In the genomic region with DNA sequence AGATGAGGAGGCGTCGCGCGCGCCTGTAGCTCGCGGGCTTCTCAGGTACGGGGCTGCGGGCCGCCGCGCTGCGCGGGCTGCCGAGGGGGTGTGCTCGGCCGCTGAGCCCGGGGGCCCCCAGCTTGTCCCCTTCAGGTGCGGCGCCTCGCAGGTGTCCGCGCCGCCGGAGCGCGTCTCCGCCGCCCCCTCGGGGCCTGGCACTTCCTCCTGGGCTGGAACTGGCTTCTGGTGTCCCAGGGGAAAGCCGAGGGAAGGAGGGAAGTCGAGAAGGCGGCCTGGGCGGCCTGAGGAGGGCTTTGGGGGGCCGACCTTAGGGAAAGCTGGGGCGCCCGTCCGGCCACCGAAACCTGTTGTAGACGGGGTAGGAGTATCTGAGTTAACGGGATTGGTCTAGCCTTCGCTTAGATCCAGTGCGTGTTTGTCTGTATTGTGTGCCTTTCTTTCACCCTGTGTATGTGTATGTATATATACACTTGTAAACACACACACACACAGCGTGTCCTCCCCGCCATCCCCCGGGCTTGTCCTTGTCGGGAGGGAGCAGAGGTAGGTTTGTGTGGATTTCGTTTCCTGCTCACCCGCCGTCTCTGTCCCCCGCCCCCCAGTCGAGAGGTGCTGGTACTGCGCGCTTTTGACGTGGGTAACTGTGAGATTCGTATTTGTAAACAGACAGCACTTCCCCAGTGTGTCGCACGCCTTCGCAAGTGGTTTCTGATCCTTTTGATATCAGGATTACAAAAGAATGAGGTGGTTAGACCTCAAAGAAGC, we compare ENCODE assay signal across 8 mouse cellular contexts. TPM values are rescaled to one million over a fixed set of nuclear protein-coding genes. Genes with fewer than 3 reads are reported as not detected.
DNase-seq lines count a peak whose midpoint lies in the region; ATAC-seq and TF ChIP-seq lines count a peak whose summit lies in the region.

No protein-coding gene starts in this region.

- H3K9ac ChIP-seq in ES-Bruce4 (ENCODE audit: low read depth, poor library complexity, severe bottlenecking): peak overlapping the region; percentile 94
- H3K9ac ChIP-seq in forebrain, embryonic 12.5 days: peak overlapping the region; percentile 98
- H3K9ac ChIP-seq in heart, postnatal 0 days (replicated peaks; ENCODE audit: low read depth, low read length): peak overlapping the region; percentile 90
- peak overlapping the region; percentile 88 for H3K9ac ChIP-seq in liver, embryonic 16.5 days (ENCODE audit: low read depth, low read length)
- H3K9ac ChIP-seq in neural tube, embryonic 12.5 days: peak overlapping the region; percentile 92

- no peaks in the 10 kb centered on the region for H3K9me3 ChIP-seq in ES-Bruce4 (replicated peaks; ENCODE audit: control insufficient read depth, insufficient read depth, low read length, poor library complexity, severe bottlenecking)
- no peaks in the 10 kb centered on the region for H3K9me3 ChIP-seq in forebrain, embryonic 12.5 days
- H3K9me3 ChIP-seq in heart, postnatal 0 days (replicated peaks; ENCODE audit: control insufficient read depth, low read length): no peaks in the 10 kb centered on the region
- H3K9me3 ChIP-seq in liver, embryonic 16.5 days (replicated peaks; ENCODE audit: control insufficient read depth, low read length): no peaks in the 10 kb centered on the region
- no peaks in the 10 kb centered on the region for H3K9me3 ChIP-seq in neural tube, embryonic 12.5 days

- TF ChIP-seq CTCF in ES-Bruce4 (IDR thresholded peaks at IDR 0.05; ENCODE audit: low read depth, low read length): no peak
- TF ChIP-seq CTCF in heart, postnatal 0 days (IDR thresholded peaks at IDR 0.05; ENCODE audit: low read depth): no peak

- H3K27ac ChIP-seq in ES-Bruce4 (ENCODE audit: insufficient read depth, low read length): peak overlapping the region; percentile 57; the same call in 1 of the 2 replicates
- H3K27ac ChIP-seq in forebrain, embryonic 12.5 days: peak overlapping the region; percentile 99
- peak overlapping the region; percentile 98 for H3K27ac ChIP-seq in heart, postnatal 0 days (ENCODE audit: low read depth)
- H3K27ac ChIP-seq in liver, embryonic 16.5 days (ENCODE audit: low read length): peak overlapping the region; percentile 94
- H3K27ac ChIP-seq in neural tube, embryonic 12.5 days: peak overlapping the region; percentile 96

- peak overlapping the region; percentile 83 for H3K4me2 ChIP-seq in forebrain, embryonic 12.5 days
- H3K4me2 ChIP-seq in heart, postnatal 0 days (ENCODE audit: low read depth, low read length): peak overlapping the region; percentile 95
- peak overlapping the region; percentile 82 for H3K4me2 ChIP-seq in liver, embryonic 16.5 days (ENCODE audit: low read depth, low read length)
- peak overlapping the region; percentile 79 for H3K4me2 ChIP-seq in neural tube, embryonic 12.5 days (replicated peaks)

- no peak for TF ChIP-seq EP300 in ES-Bruce4 (IDR thresholded peaks at IDR 0.05; ENCODE audit: insufficient read depth, low read depth, low read length)
- no peak for TF ChIP-seq EP300 in heart, postnatal 0 days (IDR thresholded peaks at IDR 0.05; ENCODE audit: low read depth)

- H3K4me1 ChIP-seq in ES-Bruce4 (ENCODE audit: control insufficient read depth, insufficient read depth, low read length): no peaks in the 10 kb centered on the region
- peaks cover 14% of the 10 kb centered on the region for H3K4me1 ChIP-seq in forebrain, embryonic 12.5 days
- H3K4me1 ChIP-seq in heart, postnatal 0 days (ENCODE audit: control insufficient read depth, insufficient read depth): peaks cover 15% of the 10 kb centered on the region; the same call in 1 of the 2 replicates
- H3K4me1 ChIP-seq in liver, embryonic 16.5 days (ENCODE audit: control insufficient read depth, low read depth, low read length): peaks cover 18% of the 10 kb centered on the region
- H3K4me1 ChIP-seq in neural tube, embryonic 12.5 days: peaks cover 10% of the 10 kb centered on the region; the same call in 1 of the 2 replicates

- DNase-seq in c-Kit-positive CD71-positive TER-119-negative erythroid progenitor cells, embryonic 14.5 days (ENCODE audit: low read depth): peak; percentile 48
- DNase-seq in heart, postnatal 0 days (ENCODE audit: low spot score): peak; percentile 43
- DNase-seq in kidney, postnatal 4 days: peak; percentile 68 to 78
- DNase-seq in telencephalon, adult 2 months (ENCODE audit: low read depth, low spot score): peak; percentile 24

- H3K27me3 ChIP-seq in ES-Bruce4 (ENCODE audit: control insufficient read depth, insufficient read depth, low read length, poor library complexity, severe bottlenecking): no peaks in the 10 kb centered on the region
- H3K27me3 ChIP-seq in forebrain, embryonic 12.5 days: no peaks in the 10 kb centered on the region
- H3K27me3 ChIP-seq in heart, postnatal 0 days (ENCODE audit: control insufficient read depth, insufficient read depth, low read length): no peaks in the 10 kb centered on the region
- H3K27me3 ChIP-seq in liver, embryonic 16.5 days (ENCODE audit: control insufficient read depth, insufficient read depth, low read depth, low read length): no peaks in the 10 kb centered on the region
- no peaks in the 10 kb centered on the region for H3K27me3 ChIP-seq in neural tube, embryonic 12.5 days (replicated peaks)

- no peak for TF ChIP-seq POLR2A in ES-Bruce4 (IDR thresholded peaks at IDR 0.05; ENCODE audit: insufficient read depth, low read length)

- no peaks in the 10 kb centered on the region; the same call in 1 of the 2 replicates for H3K36me3 ChIP-seq in ES-Bruce4 (ENCODE audit: control insufficient read depth, insufficient read depth, low read length, poor library complexity, severe bottlenecking)
- peaks cover 6% of the 10 kb centered on the region for H3K36me3 ChIP-seq in forebrain, embryonic 12.5 days (replicated peaks)
- 0 out of 2 replicates have a peak, but pooled peaks cover 4% of the 10 kb centered on the region for H3K36me3 ChIP-seq in heart, postnatal 0 days (replicated peaks; ENCODE audit: control insufficient read depth, insufficient read depth, low read length)
- H3K36me3 ChIP-seq in liver, embryonic 16.5 days (ENCODE audit: control insufficient read depth, insufficient read depth): no peaks in the 10 kb centered on the region; the same call in 1 of the 2 replicates
- peaks cover 4% of the 10 kb centered on the region; the same call in 1 of the 2 replicates for H3K36me3 ChIP-seq in neural tube, embryonic 12.5 days

- under 1% methylated on average over 59 of the region's 59 CpGs for WGBS in forebrain, embryonic 12.5 days
- WGBS in heart, postnatal 0 days: under 1% methylated on average over 54 of the region's 59 CpGs
- under 1% methylated on average over 58 of the region's 59 CpGs for WGBS in liver, embryonic 16.5 days (ENCODE audit: insufficient replicate concordance)
- under 1% methylated on average over 59 of the region's 59 CpGs for WGBS in neural tube, embryonic 12.5 days

- H3K4me3 ChIP-seq in ES-Bruce4 (ENCODE audit: low read depth, low read length): peak overlapping the region; percentile 98
- peak overlapping the region; percentile 99 for H3K4me3 ChIP-seq in forebrain, embryonic 12.5 days (replicated peaks)
- peak overlapping the region; percentile 90 for H3K4me3 ChIP-seq in heart, postnatal 0 days (ENCODE audit: low read depth, low read length)
- peak overlapping the region; percentile 81 for H3K4me3 ChIP-seq in liver, embryonic 16.5 days (ENCODE audit: low read depth, low read length)
- peak overlapping the region; percentile 79 for H3K4me3 ChIP-seq in neural tube, embryonic 12.5 days

- peak; percentile 55 for ATAC-seq in forebrain, embryonic 12.5 days (ENCODE audit: low FRiP score)
- ATAC-seq in heart, postnatal 0 days (ENCODE audit: insufficient read depth, low read depth): peak; percentile 25
- ATAC-seq in liver, embryonic 16.5 days (ENCODE audit: low read depth): peak; percentile 56
- ATAC-seq in neural tube, embryonic 12.5 days (ENCODE audit: low FRiP score, low read depth): peak; percentile 46

RNA-seq across cellular contexts. Expression of a gene that starts 1.1 kb away (rescaled TPM):
- 75.9 and 88.3 TPM in 2 replicates for polyA plus RNA-seq in ES-Bruce4 (2011; ENCODE audit: insufficient read depth, insufficient read length, low read depth, missing spikeins)
- 94.9 and 118 TPM in 2 replicates for polyA plus RNA-seq in forebrain, embryonic 12.5 days (2016; fragmentation: Nextera tagmentation; extraction: Ambion mirVana)
- total RNA-seq in heart, postnatal 0 days (2014; rRNA removed; ENCODE audit: low replicate concordance): 30.2 and 56.3 TPM in 2 replicates
- polyA plus RNA-seq in heart, postnatal 0 days (2015; fragmentation: Nextera tagmentation; extraction: Ambion mirVana): 35.8 and 38.9 TPM in 2 replicates
- polyA plus RNA-seq in liver, embryonic 16.5 days (2015; fragmentation: Nextera tagmentation; extraction: Ambion mirVana): 17.1 and 17.9 TPM in 2 replicates
- polyA plus RNA-seq in neural tube, embryonic 12.5 days (2016; fragmentation: Nextera tagmentation; extraction: Ambion mirVana): 85.1 TPM in 2 replicates

RNA-seq across cellular contexts. Expression of a gene that starts 53.6 kb away (rescaled TPM):
- polyA plus RNA-seq in ES-Bruce4 (2011; ENCODE audit: insufficient read depth, insufficient read length, low read depth, missing spikeins): 11.3 and 11.5 TPM in 2 replicates
- polyA plus RNA-seq in forebrain, embryonic 12.5 days (2016; fragmentation: Nextera tagmentation; extraction: Ambion mirVana): 29.2 and 35.1 TPM in 2 replicates
- total RNA-seq in heart, postnatal 0 days (2014; rRNA removed; ENCODE audit: low replicate concordance): 62.7 and 74.2 TPM in 2 replicates
- polyA plus RNA-seq in heart, postnatal 0 days (2015; fragmentation: Nextera tagmentation; extraction: Ambion mirVana): 51.7 and 52.3 TPM in 2 replicates
- 9.5 and 10.4 TPM in 2 replicates for polyA plus RNA-seq in liver, embryonic 16.5 days (2015; fragmentation: Nextera tagmentation; extraction: Ambion mirVana)
- 45.2 and 47.4 TPM in 2 replicates for polyA plus RNA-seq in neural tube, embryonic 12.5 days (2016; fragmentation: Nextera tagmentation; extraction: Ambion mirVana)

Comparison
In these comparisons a context has a peak if more than half of its experiments do, and no peak if none do; other contexts are left out.
1. Peak in every context shown above with its lines: DNase-seq, ATAC-seq, H3K4me3 ChIP-seq and H3K27ac ChIP-seq.